Mouse (Mus musculus) E14TG2a.4 (cell line): ENCODE data around the gene Gm49711.

Experiments
- CTCF ChIP-seq: conservative IDR thresholded peaks from 2 replicates; pipeline ENCODE4 v1.5.1; 2014; ENCODE audit warnings: low read length
- NANOG ChIP-seq: IDR thresholded peaks from 2 replicates; pipeline ENCODE4 v1.6.1; 2014; ENCODE audit warnings: borderline replicate concordance, low read length, mixed read lengths
- POU5F1 ChIP-seq: IDR thresholded peaks from 2 replicates; pipeline ENCODE4 v1.6.1; 2014; ENCODE audit warnings: low read length, borderline replicate concordance

DNA sequence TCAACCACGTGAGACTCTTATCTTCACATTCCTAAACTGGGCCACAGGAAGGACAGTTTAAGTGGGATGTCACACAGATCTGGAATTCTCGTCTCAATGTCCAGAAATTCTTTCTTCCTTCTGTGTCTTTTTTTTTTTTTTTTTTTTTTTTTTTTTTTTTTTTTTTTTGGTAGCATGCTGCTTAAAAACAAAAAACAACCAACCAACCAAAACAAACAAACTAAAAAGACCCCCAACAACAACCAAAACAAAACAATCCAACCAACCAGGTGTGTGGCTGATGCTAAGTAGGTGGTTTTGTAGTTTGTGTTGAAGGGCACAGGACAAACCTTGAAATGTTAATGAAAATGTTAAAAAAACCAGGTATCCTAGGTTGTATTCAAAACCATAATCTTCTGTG lies 1.4 kb upstream of the Gm49711 start:
- no peak for TF ChIP-seq CTCF
- no peak for TF ChIP-seq POU5F1
- no peak for TF ChIP-seq NANOG
